Mouse (Mus musculus): ENCODE results near the gene Catsperg1. TPM values are rescaled to one million over a fixed set of nuclear protein-coding genes. Genes with fewer than 3 reads are reported as not detected.
A peak's percentile ranks its signal among the peaks of the same experiment; 100 is the strongest.

Catsperg1 gene
- polyA plus RNA-seq, 1 experiment = 27.3 TPM

- peak within 1 kb of the TSS; percentile 62 for H3K9ac ChIP-seq (ENCODE audit: low read depth, poor library complexity, severe bottlenecking)
- TF ChIP-seq POLR2A (IDR thresholded peaks at IDR 0.05; ENCODE audit: insufficient read depth, low read length) (no peak), CTCF (IDR thresholded peaks at IDR 0.05; ENCODE audit: low read depth, low read length) (no peak)
- H3K9me3 ChIP-seq (replicated peaks; ENCODE audit: control insufficient read depth, insufficient read depth, low read length, poor library complexity, severe bottlenecking) = no peaks in the 10 kb centered on the region
- no peaks in the 10 kb centered on the region for H3K36me3 ChIP-seq (ENCODE audit: control insufficient read depth, insufficient read depth, low read length, poor library complexity, severe bottlenecking)
- H3K27me3 ChIP-seq (ENCODE audit: control insufficient read depth, insufficient read depth, low read length, poor library complexity, severe bottlenecking) = no peaks in the 10 kb centered on the region
- H3K4me3 ChIP-seq (ENCODE audit: low read depth, low read length) = peak within 1 kb of the TSS; percentile 56
- peaks cover 1% of the 10 kb centered on the region for H3K4me1 ChIP-seq (ENCODE audit: control insufficient read depth, insufficient read depth, low read length)
- no peak within 1 kb of the TSS for H3K27ac ChIP-seq (ENCODE audit: insufficient read depth, low read length)
Observed at GRCm38 (mm10) chr7:29232247-29233013, 18.6 kb upstream of the Catsperg1 start, which contains the start of gene Kcnk6. Kcnk6 (minus strand) TSS chr7:29232515.

- H3K4me3 ChIP-seq (ENCODE audit: low read depth, low read length) = peak overlapping the region; percentile 56; the same call in 1 of the 2 replicates
- no peaks in the 10 kb centered on the region for H3K27me3 ChIP-seq (ENCODE audit: control insufficient read depth, insufficient read depth, low read length, poor library complexity, severe bottlenecking)
- peaks cover 1% of the 10 kb centered on the region for H3K4me1 ChIP-seq (ENCODE audit: control insufficient read depth, insufficient read depth, low read length)
- H3K9me3 ChIP-seq (replicated peaks; ENCODE audit: control insufficient read depth, insufficient read depth, low read length, poor library complexity, severe bottlenecking) = no peaks in the 10 kb centered on the region
- H3K9ac ChIP-seq (ENCODE audit: low read depth, poor library complexity, severe bottlenecking) = no peak overlapping the region
- TF ChIP-seq POLR2A (IDR thresholded peaks at IDR 0.05; ENCODE audit: insufficient read depth, low read length) = no peak
- no peak for TF ChIP-seq CTCF (IDR thresholded peaks at IDR 0.05; ENCODE audit: low read depth, low read length)
- TF ChIP-seq EP300 (IDR thresholded peaks at IDR 0.05; ENCODE audit: insufficient read depth, low read depth, low read length) = no peak
- H3K36me3 ChIP-seq (ENCODE audit: control insufficient read depth, insufficient read depth, low read length, poor library complexity, severe bottlenecking) = no peaks in the 10 kb centered on the region
- no peak overlapping the region for H3K27ac ChIP-seq (ENCODE audit: insufficient read depth, low read length)
Observed at GRCm38 (mm10) chr7:29231517-29231916, 17.7 kb upstream of the Catsperg1 start.

- Histone ChIP-seq H3K27ac (ENCODE audit: insufficient read depth, low read length) (no peak overlapping the region), H3K9ac (ENCODE audit: low read depth, poor library complexity, severe bottlenecking) (no peak overlapping the region), H3K4me3 (ENCODE audit: low read depth, low read length) (no peak overlapping the region), H3K27me3 (ENCODE audit: control insufficient read depth, insufficient read depth, low read length, poor library complexity, severe bottlenecking) (no peaks in the 10 kb centered on the region), H3K9me3 (replicated peaks; ENCODE audit: control insufficient read depth, insufficient read depth, low read length, poor library complexity, severe bottlenecking) (no peaks in the 10 kb centered on the region), H3K36me3 (ENCODE audit: control insufficient read depth, insufficient read depth, low read length, poor library complexity, severe bottlenecking) (no peaks in the 10 kb centered on the region), H3K4me1 (ENCODE audit: control insufficient read depth, insufficient read depth, low read length) (peaks cover 1% of the 10 kb centered on the region)
- TF ChIP-seq EP300 (IDR thresholded peaks at IDR 0.05; ENCODE audit: insufficient read depth, low read depth, low read length) (no peak), CTCF (IDR thresholded peaks at IDR 0.05; ENCODE audit: low read depth, low read length) (no peak), POLR2A (IDR thresholded peaks at IDR 0.05; ENCODE audit: insufficient read depth, low read length) (no peak)
Observed at GRCm38 (mm10) chr7:29230560-29230959, 16.7 kb upstream of the Catsperg1 start.

GRCm38 (mm10) chr7:29228202-29228601, 14.4 kb upstream of the Catsperg1 start:
- no peak for TF ChIP-seq POLR2A (IDR thresholded peaks at IDR 0.05; ENCODE audit: insufficient read depth, low read length)
- no peak for TF ChIP-seq CTCF (IDR thresholded peaks at IDR 0.05; ENCODE audit: low read depth, low read length)
- TF ChIP-seq EP300 (IDR thresholded peaks at IDR 0.05; ENCODE audit: insufficient read depth, low read depth, low read length) = no peak
- Histone ChIP-seq H3K9me3 (replicated peaks; ENCODE audit: control insufficient read depth, insufficient read depth, low read length, poor library complexity, severe bottlenecking) (no peaks in the 10 kb centered on the region), H3K27me3 (ENCODE audit: control insufficient read depth, insufficient read depth, low read length, poor library complexity, severe bottlenecking) (no peaks in the 10 kb centered on the region), H3K4me3 (ENCODE audit: low read depth, low read length) (no peak overlapping the region), H3K27ac (ENCODE audit: insufficient read depth, low read length) (no peak overlapping the region), H3K4me1 (ENCODE audit: control insufficient read depth, insufficient read depth, low read length) (peaks cover 4% of the 10 kb centered on the region), H3K9ac (ENCODE audit: low read depth, poor library complexity, severe bottlenecking) (no peak overlapping the region), H3K36me3 (ENCODE audit: control insufficient read depth, insufficient read depth, low read length, poor library complexity, severe bottlenecking) (no peaks in the 10 kb centered on the region)

- Histone ChIP-seq H3K27me3 (ENCODE audit: control insufficient read depth, insufficient read depth, low read length, poor library complexity, severe bottlenecking) (no peaks in the 10 kb centered on the region), H3K4me3 (ENCODE audit: low read depth, low read length) (no peak overlapping the region), H3K36me3 (ENCODE audit: control insufficient read depth, insufficient read depth, low read length, poor library complexity, severe bottlenecking) (no peaks in the 10 kb centered on the region), H3K27ac (ENCODE audit: insufficient read depth, low read length) (no peak overlapping the region), H3K9ac (ENCODE audit: low read depth, poor library complexity, severe bottlenecking) (no peak overlapping the region), H3K4me1 (ENCODE audit: control insufficient read depth, insufficient read depth, low read length) (peaks cover 4% of the 10 kb centered on the region), H3K9me3 (replicated peaks; ENCODE audit: control insufficient read depth, insufficient read depth, low read length, poor library complexity, severe bottlenecking) (no peaks in the 10 kb centered on the region)
- TF ChIP-seq CTCF (IDR thresholded peaks at IDR 0.05; ENCODE audit: low read depth, low read length) (no peak), POLR2A (IDR thresholded peaks at IDR 0.05; ENCODE audit: insufficient read depth, low read length) (no peak), EP300 (IDR thresholded peaks at IDR 0.05; ENCODE audit: insufficient read depth, low read depth, low read length) (no peak)
Observed at GRCm38 (mm10) chr7:29225520-29225919, 11.7 kb upstream of the Catsperg1 start.

- TF ChIP-seq POLR2A (IDR thresholded peaks at IDR 0.05; ENCODE audit: insufficient read depth, low read length) (no peak), EP300 (IDR thresholded peaks at IDR 0.05; ENCODE audit: insufficient read depth, low read depth, low read length) (no peak), CTCF (IDR thresholded peaks at IDR 0.05; ENCODE audit: low read depth, low read length) (no peak)
- Histone ChIP-seq H3K27me3 (ENCODE audit: control insufficient read depth, insufficient read depth, low read length, poor library complexity, severe bottlenecking) (no peaks in the 10 kb centered on the region), H3K36me3 (ENCODE audit: control insufficient read depth, insufficient read depth, low read length, poor library complexity, severe bottlenecking) (no peaks in the 10 kb centered on the region), H3K4me3 (ENCODE audit: low read depth, low read length) (no peak overlapping the region), H3K27ac (ENCODE audit: insufficient read depth, low read length) (no peak overlapping the region), H3K9ac (ENCODE audit: low read depth, poor library complexity, severe bottlenecking) (no peak overlapping the region), H3K4me1 (ENCODE audit: control insufficient read depth, insufficient read depth, low read length) (peaks cover 4% of the 10 kb centered on the region), H3K9me3 (replicated peaks; ENCODE audit: control insufficient read depth, insufficient read depth, low read length, poor library complexity, severe bottlenecking) (peaks cover 4% of the 10 kb centered on the region; the same call in 1 of the 2 replicates)
Observed at GRCm38 (mm10) chr7:29224756-29225394, 11.0 kb upstream of the Catsperg1 start.
